Mouse (Mus musculus): ENCODE results near the gene Clns1a. TPM values are rescaled to one million over a fixed set of nuclear protein-coding genes. Genes with fewer than 3 reads are reported as not detected.

Clns1a gene
- 203 and 204 TPM in 2 replicates for polyA plus RNA-seq (2015; fragmentation: Nextera tagmentation; extraction: Ambion mirVana)

GRCm38 (mm10) chr7:97696506-97697254 is at the start of gene Clns1a:
Clns1a (plus strand) TSS chr7:97696634.
- H3K4me2 ChIP-seq (replicated peaks), result peak within 1 kb of the TSS; percentile 65
- peak within 1 kb of the TSS; percentile 90 for H3K9ac ChIP-seq (replicated peaks)
- peak within 1 kb of the TSS; percentile 96 for H3K4me3 ChIP-seq
- peak within 1 kb of the TSS; percentile 86 for H3K27ac ChIP-seq (replicated peaks)
- 0 out of 2 replicates have a peak, but pooled peaks cover 3% of the 10 kb centered on the region for H3K9me3 ChIP-seq
- ATAC-seq (replicated peaks), result peak; percentile 99
- under 1% methylated on average over 63 of the region's 63 CpGs for WGBS
- H3K4me1 ChIP-seq, result peaks cover 25% of the 10 kb centered on the region
- H3K27me3 ChIP-seq, result no peaks in the 10 kb centered on the region
- H3K36me3 ChIP-seq, result peaks cover 14% of the 10 kb centered on the region

GRCm38 (mm10) chr7:97647656-97648055 is 48.8 kb upstream of the Clns1a start:
- ATAC-seq (replicated peaks), result no peak
- 95% methylated on average over 5 of the region's 5 CpGs for WGBS

GRCm38 (mm10) chr7:97650729-97651128 is 45.7 kb upstream of the Clns1a start:
- Histone ChIP-seq H3K36me3 (peaks cover 14% of the 10 kb centered on the region), H3K9ac (replicated peaks) (no peak overlapping the region), H3K4me3 (no peak overlapping the region), H3K4me2 (replicated peaks) (no peak overlapping the region), H3K9me3 (no peaks in the 10 kb centered on the region), H3K27ac (replicated peaks) (no peak overlapping the region), H3K4me1 (no peaks in the 10 kb centered on the region), H3K27me3 (no peaks in the 10 kb centered on the region)
- no peak for ATAC-seq (replicated peaks)
- WGBS, result 94% methylated on average over 4 of the region's 4 CpGs

More at GRCm38 (mm10) chr7:97647656-97648055, 48.8 kb upstream of the Clns1a start:
- no peaks in the 10 kb centered on the region for H3K27me3 ChIP-seq
- H3K4me3 ChIP-seq, result no peak overlapping the region
- H3K27ac ChIP-seq (replicated peaks), result no peak overlapping the region
- peaks cover under 1% of the 10 kb centered on the region; the same call in 1 of the 2 replicates for H3K4me1 ChIP-seq
- no peaks in the 10 kb centered on the region for H3K9me3 ChIP-seq
- no peak overlapping the region for H3K9ac ChIP-seq (replicated peaks)
- no peaks in the 10 kb centered on the region for H3K36me3 ChIP-seq
- H3K4me2 ChIP-seq (replicated peaks), result no peak overlapping the region

GRCm38 (mm10) chr7:97656144-97656543 is 40.3 kb upstream of the Clns1a start:
- 93% methylated on average over 6 of the region's 6 CpGs for WGBS
- no peak overlapping the region for H3K9ac ChIP-seq (replicated peaks)
- no peaks in the 10 kb centered on the region for H3K9me3 ChIP-seq
- H3K36me3 ChIP-seq, result peaks cover 19% of the 10 kb centered on the region
- no peak overlapping the region for H3K27ac ChIP-seq (replicated peaks)
- no peak overlapping the region for H3K4me2 ChIP-seq (replicated peaks)
- H3K4me1 ChIP-seq, result no peaks in the 10 kb centered on the region
- H3K27me3 ChIP-seq, result no peaks in the 10 kb centered on the region
- H3K4me3 ChIP-seq, result no peak overlapping the region
- no peak for ATAC-seq (replicated peaks)

- Histone ChIP-seq H3K4me2 (replicated peaks) (no peak overlapping the region), H3K27ac (replicated peaks) (no peak overlapping the region), H3K36me3 (peaks cover 36% of the 10 kb centered on the region), H3K4me1 (no peaks in the 10 kb centered on the region), H3K9ac (replicated peaks) (no peak overlapping the region), H3K9me3 (no peaks in the 10 kb centered on the region), H3K4me3 (no peak overlapping the region), H3K27me3 (no peaks in the 10 kb centered on the region)
- 93% methylated on average over 4 of the region's 4 CpGs for WGBS
- ATAC-seq (replicated peaks), result no peak
These were observed 34.8 kb upstream of the Clns1a start for GRCm38 (mm10) chr7:97661634-97662033.

- no peaks in the 10 kb centered on the region for H3K4me1 ChIP-seq
- peaks cover 57% of the 10 kb centered on the region for H3K36me3 ChIP-seq
- no peak for ATAC-seq (replicated peaks)
- no peaks in the 10 kb centered on the region for H3K9me3 ChIP-seq
- H3K27ac ChIP-seq (replicated peaks), result no peak overlapping the region
- H3K4me2 ChIP-seq (replicated peaks), result no peak overlapping the region
- WGBS, result 15% methylated on average over 1 of the region's 1 CpGs
- H3K9ac ChIP-seq (replicated peaks), result no peak overlapping the region
- H3K27me3 ChIP-seq, result no peaks in the 10 kb centered on the region
- no peak overlapping the region for H3K4me3 ChIP-seq
These were observed 17.2 kb upstream of the Clns1a start for GRCm38 (mm10) chr7:97679239-97679638.

- ATAC-seq (replicated peaks), result no peak
These were observed 8.6 kb upstream of the Clns1a start for GRCm38 (mm10) chr7:97687831-97688230.

GRCm38 (mm10) chr7:97695441-97695840 is 993 bp upstream of the Clns1a start:
- Histone ChIP-seq H3K27ac (replicated peaks) (no peak overlapping the region), H3K4me1 (peaks cover 25% of the 10 kb centered on the region), H3K27me3 (no peaks in the 10 kb centered on the region), H3K9ac (replicated peaks) (no peak overlapping the region), H3K36me3 (peaks cover 14% of the 10 kb centered on the region), H3K4me2 (replicated peaks) (0 out of 2 replicates have a peak overlapping the region, but pooled peaks have one; percentile 65), H3K4me3 (no peak overlapping the region), H3K9me3 (0 out of 2 replicates have a peak, but pooled peaks cover 3% of the 10 kb centered on the region)
- 95% methylated on average over 1 of the region's 1 CpGs for WGBS
- no peak for ATAC-seq (replicated peaks)

More at GRCm38 (mm10) chr7:97687831-97688230, 8.6 kb upstream of the Clns1a start:
- H3K27ac ChIP-seq (replicated peaks), result no peak overlapping the region
- H3K9me3 ChIP-seq, result no peaks in the 10 kb centered on the region
- no peak overlapping the region for H3K4me3 ChIP-seq
- peaks cover 39% of the 10 kb centered on the region for H3K36me3 ChIP-seq
- no peaks in the 10 kb centered on the region for H3K27me3 ChIP-seq
- no peak overlapping the region for H3K4me2 ChIP-seq (replicated peaks)
- H3K4me1 ChIP-seq, result no peaks in the 10 kb centered on the region
- 76% methylated on average over 2 of the region's 2 CpGs for WGBS
- no peak overlapping the region for H3K9ac ChIP-seq (replicated peaks)

- 0 out of 2 replicates have a peak, but pooled peaks cover 3% of the 10 kb centered on the region for H3K9me3 ChIP-seq
- H3K27me3 ChIP-seq, result no peaks in the 10 kb centered on the region
- peak; percentile 75 for ATAC-seq (replicated peaks)
- peak overlapping the region; percentile 86 for H3K27ac ChIP-seq (replicated peaks)
- 36% methylated on average over 19 of the region's 19 CpGs for WGBS
- peak overlapping the region; percentile 96 for H3K4me3 ChIP-seq
- peaks cover 14% of the 10 kb centered on the region for H3K36me3 ChIP-seq
- H3K9ac ChIP-seq (replicated peaks), result peak overlapping the region; percentile 90
- H3K4me1 ChIP-seq, result peaks cover 25% of the 10 kb centered on the region
- peak overlapping the region; percentile 65 for H3K4me2 ChIP-seq (replicated peaks)
These were observed 315 bp upstream of the Clns1a start for GRCm38 (mm10) chr7:97696133-97696505.

- Histone ChIP-seq H3K36me3 (peaks cover 14% of the 10 kb centered on the region), H3K27ac (replicated peaks) (no peak overlapping the region), H3K9me3 (0 out of 2 replicates have a peak, but pooled peaks cover 3% of the 10 kb centered on the region), H3K27me3 (no peaks in the 10 kb centered on the region), H3K9ac (replicated peaks) (no peak overlapping the region), H3K4me3 (no peak overlapping the region), H3K4me1 (peaks cover 25% of the 10 kb centered on the region), H3K4me2 (replicated peaks) (no peak overlapping the region)
- WGBS, result 93% methylated on average over 4 of the region's 4 CpGs
- ATAC-seq (replicated peaks), result no peak
These were observed 3.7 kb downstream of the Clns1a start for GRCm38 (mm10) chr7:97700173-97700572.

- Histone ChIP-seq H3K9ac (replicated peaks) (no peak overlapping the region), H3K4me3 (no peak overlapping the region), H3K27me3 (no peaks in the 10 kb centered on the region), H3K27ac (replicated peaks) (no peak overlapping the region), H3K4me1 (peaks cover 18% of the 10 kb centered on the region), H3K9me3 (0 out of 2 replicates have a peak, but pooled peaks cover 3% of the 10 kb centered on the region), H3K4me2 (replicated peaks) (no peak overlapping the region), H3K36me3 (peaks cover 14% of the 10 kb centered on the region)
- WGBS, result 81% methylated on average over 6 of the region's 6 CpGs
- no peak for ATAC-seq (replicated peaks)
These were observed 4.7 kb downstream of the Clns1a start for GRCm38 (mm10) chr7:97701106-97701505.

GRCm38 (mm10) chr7:97707123-97707522 is 10.7 kb downstream of the Clns1a start:
- H3K4me3 ChIP-seq, result no peak overlapping the region
- H3K9ac ChIP-seq (replicated peaks), result no peak overlapping the region
- no peaks in the 10 kb centered on the region for H3K27me3 ChIP-seq
- ATAC-seq (replicated peaks), result no peak
- no peaks in the 10 kb centered on the region for H3K9me3 ChIP-seq
- WGBS, result 79% methylated on average over 4 of the region's 4 CpGs
- no peak overlapping the region for H3K4me2 ChIP-seq (replicated peaks)
- H3K36me3 ChIP-seq, result peaks cover 7% of the 10 kb centered on the region
- H3K4me1 ChIP-seq, result no peaks in the 10 kb centered on the region
- H3K27ac ChIP-seq (replicated peaks), result no peak overlapping the region
